Mouse (Mus musculus): ENCODE data around the gene Il15ra.

DNA sequence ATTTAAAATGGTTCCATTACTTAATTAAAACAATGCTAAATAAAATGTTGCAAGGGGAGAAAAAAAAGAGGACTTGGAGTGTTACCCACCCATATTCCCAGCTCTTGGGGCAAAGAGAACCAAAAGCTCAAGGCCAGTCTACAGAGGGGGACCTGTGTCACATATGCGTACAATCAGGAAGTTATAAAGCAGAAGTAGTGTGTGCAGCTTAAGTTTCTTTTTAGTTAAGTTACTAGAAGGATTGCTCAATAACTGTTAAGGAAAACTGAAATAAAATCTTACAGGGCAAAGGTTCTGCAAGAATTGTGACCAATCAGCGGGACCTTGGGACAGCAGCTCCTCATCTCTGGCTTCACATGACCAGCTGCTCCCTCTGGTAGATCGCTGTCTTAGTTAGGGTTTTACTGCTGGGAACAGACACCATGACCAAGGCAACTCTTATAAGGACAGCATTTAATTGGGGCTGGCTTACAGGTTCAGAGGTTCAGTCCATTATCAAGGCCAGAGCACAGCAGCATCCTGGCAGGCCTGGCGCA, 34.5 kb downstream of the Il15ra start:
- TF ChIP-seq CTCF (IDR thresholded peaks at IDR 0.05; ENCODE audit: insufficient read depth, low read depth, low read length) (no peak), POLR2A (IDR thresholded peaks at IDR 0.05; ENCODE audit: insufficient read depth, low read depth, low read length) (no peak)
